Mouse (Mus musculus) liver, adult 2 months (tissue): Measurements from ENCODE around the gene Lypd3. TPM values are rescaled to one million over a fixed set of nuclear protein-coding genes. Genes with fewer than 3 reads are reported as not detected.

Experiments used
- DNase-seq: peaks from one replicate; pipeline ENCODE4 v3.0.0-alpha.2; 2011; ENCODE audit warnings: low read depth, low spot score; ENCODE audit errors: extremely low read depth
- H3K27ac ChIP-seq: fragments of 200-500 bp; replicated peaks from 2 replicates; pipeline ENCODE4 v1.5.1; 2012; ENCODE audit warnings: low read depth, mild to moderate bottlenecking, control low read depth, inconsistent platforms, low read length; ENCODE audit not compliant: insufficient read depth
- H3K27me3 ChIP-seq: fragments of 200-500 bp; 2 replicates; pipeline ENCODE4 v1.6.1; 2012; ENCODE audit warnings: mild to moderate bottlenecking, moderate library complexity, low read length, inconsistent platforms; ENCODE audit not compliant: control insufficient read depth, insufficient read depth
- H3K36me3 ChIP-seq: fragments of 200-500 bp; 2 replicates; pipeline ENCODE4 v1.6.1; 2012; ENCODE audit warnings: low read length, inconsistent platforms; ENCODE audit not compliant: control insufficient read depth, insufficient read depth
- H3K4me1 ChIP-seq: fragments of 200-500 bp; 2 replicates; pipeline ENCODE4 v1.6.1; 2011; ENCODE audit warnings: low read length; ENCODE audit not compliant: control insufficient read depth, insufficient read depth
- H3K4me3 ChIP-seq: fragments of 200-500 bp; 2 replicates; pipeline ENCODE4 v1.5.1; 2011; ENCODE audit warnings: low read depth, mild to moderate bottlenecking, control low read depth, low read length, moderate library complexity; ENCODE audit not compliant: insufficient read depth
- H3K79me2 ChIP-seq: fragments of 200-500 bp; 2 replicates; pipeline ENCODE4 v1.6.1; 2012; ENCODE audit warnings: inconsistent platforms, mild to moderate bottlenecking, low read length, moderate library complexity; ENCODE audit not compliant: control insufficient read depth, insufficient read depth
- H3K9ac ChIP-seq: fragments of 200-500 bp; 2 replicates; pipeline ENCODE4 v1.6.1; 2012; ENCODE audit warnings: low read depth, mild to moderate bottlenecking, control low read depth, inconsistent platforms, low read length
- CTCF ChIP-seq: fragments of 200-500 bp; IDR thresholded peaks from 2 replicates; pipeline ENCODE4 v1.5.1; 2011; ENCODE audit warnings: low read depth, low read length, control low read depth
- POLR2A ChIP-seq: fragments of 200-500 bp; IDR thresholded peaks from 2 replicates; pipeline ENCODE4 v1.6.1; 2011; ENCODE audit warnings: low read length, control low read depth; ENCODE audit not compliant: insufficient read depth; ENCODE audit errors: extremely low read depth
- WGBS: fragments of 180-500 bp; shearing (Covaris S2); methylation state at CpG from one replicate; pipeline ENCODE4 v1.1.7; 2018; 5-methylcytosine and 5-hydroxymethylcytosine counted together
- polyA plus RNA-seq: library from polyadenylated mRNA; depleted of rRNA; stranded (reverse); fragments of >200 nt; gene quantifications from 2 replicates; pipeline ENCODE4 v1.2.3, GENCODE M21; 2012
- total RNA-seq: library from RNA; depleted of rRNA; stranded (reverse); fragments of >200 nt; gene quantifications from 2 replicates; pipeline ENCODE4 v1.2.3, GENCODE M21; 2014

Lypd3 gene
- total and polyA plus RNA-seq, 2 experiments, result not detected

DNA sequence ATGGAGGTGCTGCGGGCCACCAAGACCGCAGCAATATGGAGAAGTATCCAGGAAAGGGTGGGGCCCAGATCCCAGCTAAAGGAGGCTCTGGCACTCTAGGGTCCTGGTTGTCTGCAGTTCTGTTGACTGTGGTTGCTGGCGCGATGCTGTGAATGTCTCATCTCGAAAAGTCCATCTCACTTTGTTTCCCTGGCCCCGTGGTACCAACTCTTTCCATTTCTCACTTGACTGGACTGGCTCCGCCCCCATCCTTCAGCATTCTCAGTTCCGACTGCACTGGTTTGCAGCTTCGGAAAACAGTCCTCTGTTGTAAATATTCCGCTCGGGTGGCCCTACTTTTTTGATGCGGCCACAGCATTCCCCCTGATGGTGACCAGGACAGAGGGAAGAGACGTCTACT, 4.1 kb downstream of the Lypd3 start:
- Histone ChIP-seq H3K27ac (no peak overlapping the region), H3K27me3 (peaks cover 5% of the 10 kb centered on the region; the same call in 1 of the 2 replicates), H3K4me1 (peaks cover 5% of the 10 kb centered on the region), H3K9ac (no peak overlapping the region), H3K79me2 (no peaks in the 10 kb centered on the region), H3K36me3 (no peaks in the 10 kb centered on the region), H3K4me3 (no peak overlapping the region)
- 72% methylated on average over 13 of the region's 13 CpGs for WGBS
- TF ChIP-seq CTCF (no peak), POLR2A (no peak)
- DNase-seq, result no peak

DNA sequence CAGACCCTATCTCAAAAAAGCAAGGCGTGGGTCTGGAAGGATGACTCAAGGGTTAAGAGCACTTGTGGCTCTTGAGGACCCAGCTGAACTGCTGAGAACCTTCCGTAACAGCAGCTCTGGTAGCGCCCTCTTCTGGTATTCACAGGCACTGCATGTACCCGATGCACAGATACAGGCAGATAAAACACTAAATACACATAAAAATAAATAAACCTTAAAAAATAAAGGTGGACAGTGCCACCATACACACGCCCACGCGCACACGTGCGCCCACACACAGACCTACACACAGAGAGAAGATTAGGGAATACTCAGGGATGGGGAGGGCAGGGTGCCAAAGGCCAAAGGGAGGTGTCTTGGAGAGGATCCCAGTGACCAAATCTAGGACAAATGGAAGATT, 6.1 kb downstream of the Lypd3 start:
- DNase-seq, result peak; percentile 35
- 12% methylated on average over 9 of the region's 9 CpGs for WGBS
- H3K79me2 ChIP-seq, result no peaks in the 10 kb centered on the region
- no peaks in the 10 kb centered on the region for H3K36me3 ChIP-seq
- H3K4me3 ChIP-seq, result no peak overlapping the region
- H3K27ac ChIP-seq, result no peak overlapping the region
- TF ChIP-seq POLR2A, result no peak
- peak; percentile 78 for TF ChIP-seq CTCF
- peaks cover 5% of the 10 kb centered on the region for H3K4me1 ChIP-seq
- no peak overlapping the region for H3K9ac ChIP-seq
- H3K27me3 ChIP-seq, result no peaks in the 10 kb centered on the region; the same call in 1 of the 2 replicates

DNA sequence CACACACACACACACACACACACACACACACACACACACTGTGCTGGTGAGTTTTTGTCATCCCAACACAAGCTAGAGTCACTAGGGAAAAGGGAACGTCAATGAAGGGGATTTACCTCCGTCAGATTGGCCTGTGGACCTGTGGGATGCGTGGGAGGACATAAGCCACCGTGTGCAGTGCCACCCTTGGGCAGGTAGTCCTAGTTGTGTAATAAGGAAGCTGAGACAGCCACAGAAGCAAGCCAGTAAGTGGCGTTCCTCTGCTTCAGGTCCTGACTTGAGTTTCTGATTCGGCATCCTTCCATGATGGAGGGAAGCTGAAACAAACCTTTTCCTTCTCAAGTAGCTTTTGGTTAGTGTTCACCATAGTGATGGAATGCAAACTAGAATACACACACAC, 8.1 kb downstream of the Lypd3 start:
- no peaks in the 10 kb centered on the region for H3K27me3 ChIP-seq
- WGBS, result 59% methylated on average over 6 of the region's 6 CpGs
- H3K79me2 ChIP-seq, result no peaks in the 10 kb centered on the region
- H3K9ac ChIP-seq, result no peak overlapping the region
- H3K4me3 ChIP-seq, result no peak overlapping the region
- no peaks in the 10 kb centered on the region for H3K36me3 ChIP-seq
- no peaks in the 10 kb centered on the region for H3K4me1 ChIP-seq
- no peak overlapping the region for H3K27ac ChIP-seq
- DNase-seq, result no peak
- no peak for TF ChIP-seq CTCF

DNA sequence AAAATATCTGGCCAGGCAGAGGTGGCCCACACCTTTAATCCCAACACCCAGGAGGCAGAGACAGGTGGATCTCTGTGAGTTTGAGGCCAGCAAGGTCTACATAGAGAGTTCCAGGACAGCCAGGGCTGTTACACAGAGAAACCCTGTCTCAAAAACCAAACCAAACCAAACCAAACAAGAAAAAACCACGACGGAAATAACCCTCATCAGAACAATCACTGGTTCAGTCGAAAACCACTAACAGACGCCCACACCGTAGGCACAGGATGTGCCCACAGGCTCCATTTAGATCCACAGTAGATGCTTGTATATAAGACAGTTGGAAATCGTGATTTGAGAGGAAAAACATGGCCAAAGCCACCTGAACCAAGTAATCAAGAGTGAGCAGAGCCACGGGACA, 8.6 kb downstream of the Lypd3 start:
- Histone ChIP-seq H3K4me1 (no peaks in the 10 kb centered on the region), H3K79me2 (no peaks in the 10 kb centered on the region), H3K9ac (no peak overlapping the region), H3K36me3 (no peaks in the 10 kb centered on the region), H3K27me3 (no peaks in the 10 kb centered on the region), H3K4me3 (no peak overlapping the region), H3K27ac (no peak overlapping the region)
- DNase-seq, result no peak
- TF ChIP-seq CTCF, result no peak
- TF ChIP-seq POLR2A, result no peak
- 75% methylated on average over 7 of the region's 7 CpGs for WGBS

DNA sequence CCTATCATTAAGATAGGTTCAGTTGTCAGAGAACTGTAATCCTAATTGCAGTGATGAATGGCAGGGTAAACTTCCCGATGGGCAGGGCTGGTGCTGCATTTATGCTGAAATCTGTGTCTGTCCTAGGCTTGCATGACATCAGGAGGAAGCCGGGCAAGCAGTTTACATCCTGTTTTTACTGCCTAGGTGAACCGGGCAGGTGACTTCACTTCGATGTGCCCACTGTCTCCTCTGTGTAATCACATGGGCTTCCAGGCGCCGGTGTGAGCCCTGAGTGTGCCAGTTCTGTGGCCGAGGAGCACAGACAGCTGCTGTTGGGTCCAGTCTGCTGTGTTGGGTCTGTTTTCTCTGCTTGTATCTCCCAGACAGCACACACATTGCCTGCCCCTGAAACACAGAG, 10.1 kb downstream of the Lypd3 start:
- Histone ChIP-seq H3K36me3 (no peaks in the 10 kb centered on the region), H3K79me2 (no peaks in the 10 kb centered on the region), H3K4me3 (no peak overlapping the region), H3K9ac (no peak overlapping the region), H3K27ac (no peak overlapping the region), H3K27me3 (no peaks in the 10 kb centered on the region), H3K4me1 (no peaks in the 10 kb centered on the region)
- no peak for TF ChIP-seq CTCF
- TF ChIP-seq POLR2A, result no peak
- no peak for DNase-seq
- 78% methylated on average over 7 of the region's 7 CpGs for WGBS

DNA sequence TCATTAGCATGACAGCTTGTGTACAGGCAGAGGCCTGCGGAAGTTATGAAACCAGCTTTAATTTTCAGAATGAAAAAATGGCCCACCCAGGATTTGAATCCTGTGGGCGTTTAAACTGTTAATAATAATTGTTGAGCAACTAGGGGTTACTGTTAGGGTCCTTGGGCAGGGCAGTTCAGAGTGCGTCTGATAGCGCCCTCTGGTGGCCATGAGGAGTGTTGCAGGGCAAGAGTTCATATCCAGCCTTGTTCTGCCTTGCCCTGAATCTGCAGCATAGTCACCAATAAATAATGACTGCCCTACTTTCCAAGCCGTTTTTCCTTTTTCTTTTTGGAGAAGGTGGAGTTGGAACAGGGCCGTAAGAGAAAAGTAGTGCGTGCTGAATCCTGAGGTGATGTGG, 17.3 kb downstream of the Lypd3 start:
- Histone ChIP-seq H3K27me3 (no peaks in the 10 kb centered on the region), H3K4me3 (no peak overlapping the region), H3K79me2 (no peaks in the 10 kb centered on the region), H3K4me1 (peaks cover 1% of the 10 kb centered on the region; the same call in 1 of the 2 replicates), H3K36me3 (no peaks in the 10 kb centered on the region), H3K27ac (peak overlapping the region; percentile 62; the same call in 1 of the 2 replicates), H3K9ac (no peak overlapping the region)
- no peak for TF ChIP-seq POLR2A
- peak; percentile 97 for TF ChIP-seq CTCF
- WGBS, result 11% methylated on average over 7 of the region's 7 CpGs
- DNase-seq, result peak; percentile 79
